Mouse (Mus musculus): ENCODE data around the gene Cilp. TPM values are rescaled to one million over a fixed set of nuclear protein-coding genes. Genes with fewer than 3 reads are reported as not detected.

The Cilp gene
- total RNA-seq, 1 experiment from 2014 or later, result 4.3 TPM

GRCm38 (mm10) chr9:65293973-65294715 lies 29.2 kb downstream of the Cilp start, which contains the start of gene Clpx:
Clpx (plus strand) TSS chr9:65294260.
- DNase-seq, result peak; percentile 99

- no peak for DNase-seq
Observed at GRCm38 (mm10) chr9:65294716-65295378, 29.9 kb downstream of the Cilp start.

DNA sequence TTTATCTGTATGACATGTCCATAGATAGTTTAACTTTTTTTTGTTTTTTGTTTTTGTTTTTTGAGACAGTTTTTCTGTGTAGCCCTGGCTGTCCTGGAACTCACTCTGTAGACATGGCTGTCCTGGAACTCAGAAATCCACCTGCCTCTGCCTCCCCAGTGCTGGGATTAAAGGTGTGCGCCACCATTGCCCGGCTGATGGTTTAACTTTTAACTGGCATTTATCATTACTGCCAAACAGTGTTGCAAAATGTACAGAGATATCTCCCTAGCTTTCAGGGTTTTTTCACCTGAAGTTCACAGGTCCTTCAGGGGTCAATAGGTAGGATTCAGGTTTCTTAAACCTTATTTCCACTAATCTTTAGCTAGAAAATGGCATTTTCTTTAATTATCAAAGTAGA lies 32.1 kb downstream of the Cilp start:
- DNase-seq, result no peak

DNA sequence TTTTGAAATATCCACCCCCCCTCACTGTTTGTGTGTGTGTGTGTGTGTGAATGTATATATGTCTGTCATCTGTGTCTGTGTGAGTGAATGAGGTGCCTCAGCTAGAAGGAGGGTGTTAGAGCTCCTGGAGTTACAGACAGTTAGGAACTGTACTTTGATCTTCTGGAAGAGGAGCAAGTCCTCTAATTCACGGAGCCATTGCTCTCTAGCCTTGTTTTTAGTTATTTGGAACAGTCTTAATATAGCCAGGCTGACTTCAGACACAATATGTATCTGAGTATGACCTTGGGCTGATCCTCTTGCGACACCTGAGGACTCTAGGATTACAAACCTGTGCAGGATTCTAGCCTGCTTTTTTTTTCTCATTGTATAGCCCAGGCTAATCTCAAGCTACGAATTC lies 33.8 kb downstream of the Cilp start:
- no peak for DNase-seq

DNA sequence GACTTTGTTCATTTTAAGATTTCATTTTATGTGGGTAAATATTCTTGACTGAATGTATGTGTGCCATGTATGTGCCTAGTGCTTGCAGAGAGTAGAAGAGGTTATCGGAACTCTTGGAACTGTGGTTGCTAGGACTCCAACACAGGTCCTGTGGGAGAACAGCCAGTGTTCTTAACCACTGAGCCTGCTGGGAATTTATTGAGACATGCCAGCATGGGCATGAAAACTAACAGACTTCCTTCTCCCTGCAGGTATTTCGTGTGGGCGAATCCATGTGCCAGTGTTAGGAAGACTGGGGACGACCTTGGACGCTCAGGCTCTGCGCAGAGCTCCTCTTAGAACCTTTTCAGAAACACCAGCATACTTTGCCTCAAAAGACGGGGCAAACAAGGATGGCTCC lies 34.7 kb downstream of the Cilp start:
- no peak for DNase-seq

- no peak for DNase-seq
Observed at GRCm38 (mm10) chr9:65302327-65302983, 37.5 kb downstream of the Cilp start.

GRCm38 (mm10) chr9:65303586-65303985 lies 38.6 kb downstream of the Cilp start:
- no peak for DNase-seq

GRCm38 (mm10) chr9:65304300-65304699 lies 39.3 kb downstream of the Cilp start:
- no peak for DNase-seq

GRCm38 (mm10) chr9:65306672-65307071 lies 41.7 kb downstream of the Cilp start:
- no peak for DNase-seq

- no peak for DNase-seq
Observed at GRCm38 (mm10) chr9:65308011-65308410, 43.0 kb downstream of the Cilp start.

DNA sequence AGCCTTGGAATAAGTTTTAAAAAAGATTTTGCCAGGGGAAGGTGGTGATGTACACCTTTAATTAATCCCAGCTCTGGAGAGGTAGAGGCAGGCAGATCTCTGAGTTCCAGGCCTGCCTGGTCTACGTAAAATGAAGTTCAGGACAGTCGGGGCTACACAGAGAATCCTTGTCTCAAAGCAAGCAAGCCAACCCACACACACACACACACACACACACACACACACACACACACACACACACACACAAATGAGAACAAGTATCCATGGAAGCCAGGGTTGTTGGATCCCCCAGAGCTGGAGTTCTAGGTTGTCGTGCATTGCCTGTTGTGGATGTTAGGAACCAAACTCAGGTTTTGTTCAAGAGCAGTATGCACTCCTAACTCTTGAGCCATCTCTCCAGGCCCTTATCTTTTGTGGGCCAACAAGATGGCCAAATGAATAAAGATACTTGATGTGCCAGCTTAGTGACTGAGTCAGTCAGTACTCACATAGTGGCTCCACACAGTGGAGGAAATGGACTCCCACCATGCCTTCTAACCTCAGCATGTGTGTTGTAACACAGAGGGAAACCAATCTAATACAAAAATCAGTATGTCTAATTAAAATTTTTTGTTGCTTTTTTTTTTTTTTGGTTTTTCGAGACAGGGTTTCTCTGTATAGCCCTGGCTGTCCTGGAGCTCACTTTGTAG lies 47.8 kb downstream of the Cilp start:
- DNase-seq, result no peak

DNA sequence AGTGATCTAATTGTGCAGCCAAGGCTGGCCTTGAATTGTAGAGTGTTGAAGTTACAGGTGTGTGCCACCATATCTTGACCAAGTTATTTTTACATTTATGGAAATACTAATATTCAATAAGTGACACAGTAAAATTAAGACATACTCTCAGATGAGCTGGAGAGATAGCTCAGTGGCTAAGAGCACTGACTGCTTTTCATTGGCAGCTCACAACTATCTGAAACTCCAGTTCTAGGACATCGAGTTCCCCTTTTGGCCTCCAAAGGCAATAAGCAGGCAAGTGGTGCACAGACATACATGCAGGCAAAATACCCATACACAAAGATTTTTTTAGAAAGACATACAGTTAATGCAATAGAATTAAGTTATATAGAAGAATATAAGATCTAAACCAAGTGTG lies 48.9 kb downstream of the Cilp start:
- DNase-seq, result no peak

GRCm38 (mm10) chr9:65322255-65322900 lies 57.4 kb downstream of the Cilp start:
- no peak for DNase-seq

DNA sequence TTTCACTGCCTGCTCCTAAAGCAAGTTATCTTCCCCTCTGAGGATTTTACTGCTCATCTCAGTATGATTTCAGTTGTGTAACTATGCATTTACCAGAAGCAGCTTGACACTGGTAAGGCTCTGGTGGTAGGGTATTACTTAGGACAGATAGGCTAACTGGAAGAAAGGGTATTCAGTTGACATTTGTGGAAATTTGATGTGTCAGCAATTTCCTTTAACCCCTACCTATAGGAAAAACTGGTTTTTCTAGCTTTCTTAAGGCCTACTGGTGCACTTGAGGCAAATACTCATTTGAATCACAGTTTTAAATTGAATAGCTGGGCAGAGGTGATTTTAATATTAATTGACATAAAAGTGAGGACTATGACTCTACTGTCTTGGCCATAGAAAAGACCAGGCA lies 61.0 kb downstream of the Cilp start:
- DNase-seq, result no peak

- no peak for DNase-seq
Observed at GRCm38 (mm10) chr9:65327371-65327770, 62.4 kb downstream of the Cilp start.

Other genes starting within 250 kb of the Cilp start
- 290 and 361 TPM in 2 replicates for gene Hacd3, start 243.5 kb upstream of the Cilp start, total RNA-seq (2021)
- gene Dpp8, start 232.8 kb upstream of the Cilp start, total RNA-seq (2021), result 93.5 and 97.9 TPM in 2 replicates
- 31.7 and 42.0 TPM in 2 replicates for gene Igdcc4, start 163.7 kb upstream of the Cilp start, total RNA-seq (2021)
- gene Igdcc3, start 124.0 kb upstream of the Cilp start, total RNA-seq (2021), result 1.2 and 1.3 TPM in 2 replicates
- gene Parp16, start 69.8 kb upstream of the Cilp start, total RNA-seq (2021), result 26.8 and 26.9 TPM in 2 replicates
- gene Clpx, start 29.1 kb downstream of the Cilp start, total RNA-seq (2021), result 57.3 and 57.5 TPM in 2 replicates
- 16.1 and 19.0 TPM in 2 replicates for gene Pdcd7, start 80.9 kb downstream of the Cilp start, total RNA-seq (2021)
- gene Ubap1l, start 95.9 kb downstream of the Cilp start, total RNA-seq (2021), result 0.90 TPM in 1 of 2 replicates, not detected in the other
- 0.43 TPM in 1 of 2 replicates, not detected in the other for gene Kbtbd13, start 126.5 kb downstream of the Cilp start, total RNA-seq (2021)
- 9.6 and 15.9 TPM in 2 replicates for gene Rasl12, start 133.3 kb downstream of the Cilp start, total RNA-seq (2021)
- gene Slc51b, start 157.8 kb downstream of the Cilp start, total RNA-seq (2021), result not detected in 2 replicates
- 16.9 and 20.1 TPM in 2 replicates for gene Mtfmt, start 170.6 kb downstream of the Cilp start, total RNA-seq (2021)
- gene Spg21, start 195.8 kb downstream of the Cilp start, total RNA-seq (2021), result 42.3 and 54.8 TPM in 2 replicates